Mouse (Mus musculus) spleen, adult 2 months (tissue): ENCODE measurements around the gene Cryba4.

ENCODE experiments used
- CTCF ChIP-seq: fragments of 200-500 bp; IDR thresholded peaks from 2 replicates; pipeline ENCODE4 v1.5.1; 2011; ENCODE audit warnings: mild to moderate bottlenecking, inconsistent platforms; ENCODE audit not compliant: insufficient read depth, insufficient read length, insufficient replicate concordance; ENCODE audit errors: extremely low read depth
- POLR2A ChIP-seq: fragments of 200-500 bp; IDR thresholded peaks from 2 replicates; pipeline ENCODE4 v1.6.1; 2011; ENCODE audit warnings: low read depth, low read length, inconsistent platforms

GRCm38 (mm10) chr5:112299399-112299798 lies 47.1 kb upstream of the Cryba4 start:
- TF ChIP-seq POLR2A (no peak), CTCF (no peak)
